Mouse (Mus musculus): ENCODE measurements around the gene Cdh5.

Gene Cdh5

GRCm38 (mm10) chr8:104190777-104191468 lies 89.5 kb downstream of the Cdh5 start:
- no peak for DNase-seq (ENCODE audit: low spot score)

GRCm38 (mm10) chr8:104191496-104191895 lies 90.1 kb downstream of the Cdh5 start:
- DNase-seq (ENCODE audit: low spot score) = no peak

All from ovary, postnatal 14 days (tissue).